Mouse (Mus musculus) erythroblast, embryonic 14.5 days (primary cell): ENCODE data around the gene Znrf3.

Experiments used
- GATA1 ChIP-seq: IDR thresholded peaks from 2 replicates; pipeline ENCODE4 v1.6.1; 2012; ENCODE audit warnings: low read length, inconsistent platforms, mixed read lengths
- TAL1 ChIP-seq: IDR thresholded peaks from 3 replicates; pipeline ENCODE4 v1.6.1; 2012; ENCODE audit warnings: low read length, inconsistent platforms, mixed read lengths

- TF ChIP-seq GATA1 (no peak), TAL1 (no peak)
Measured at GRCm38 (mm10) chr11:5493869-5494268, 49.2 kb upstream of the Znrf3 start.
